Mouse (Mus musculus) ES-E14 (cell line): ENCODE measurements around the gene Sema3f. TPM values are rescaled to one million over a fixed set of nuclear protein-coding genes. Genes with fewer than 3 reads are reported as not detected.

Experiments
- DNase-seq: peaks from one replicate; pipeline ENCODE4 v3.0.0-alpha.2; 2013; ENCODE audit warnings: low read depth, low spot score
- H3K27ac ChIP-seq: 2 replicates; pipeline ENCODE4 v1.5.1; 2012; ENCODE audit warnings: low read depth, mild to moderate bottlenecking, low read length, moderate library complexity, mixed read lengths; ENCODE audit not compliant: poor library complexity, insufficient read depth, severe bottlenecking
- H3K36me3 ChIP-seq: 2 replicates; pipeline ENCODE4 v1.6.1; 2012; ENCODE audit warnings: mild to moderate bottlenecking, low read length, moderate library complexity, mixed read lengths; ENCODE audit not compliant: control insufficient read depth, poor library complexity, insufficient read depth, severe bottlenecking
- H3K4me1 ChIP-seq, 2 experiments: fragments of 150-350 bp in 1 of 2; sonication (generic) in 1 of 2; 2 replicates each; pipeline ENCODE4 v1.6.1; 2012; ENCODE audit warnings: low read length in 2 of 2, mild to moderate bottlenecking in 1 of 2, mixed read lengths in 1 of 2; ENCODE audit not compliant: control insufficient read depth in 2 of 2, insufficient read depth in 2 of 2, poor library complexity in 1 of 2
- H3K4me3 ChIP-seq, 2 experiments: fragments of 150-350 bp in 1 of 2; sonication (generic) in 1 of 2; 2 replicates each; pipeline ENCODE4 v1.5.1; 2012; ENCODE audit warnings: low read length in 2 of 2, low read depth in 1 of 2, mild to moderate bottlenecking in 1 of 2, mixed read lengths in 1 of 2; ENCODE audit not compliant: insufficient read depth in 1 of 2, poor library complexity in 1 of 2, severe bottlenecking in 1 of 2
- H3K9ac ChIP-seq: 2 replicates; pipeline ENCODE4 v1.6.1; 2012; ENCODE audit warnings: low read depth, mild to moderate bottlenecking, low read length, mixed read lengths; ENCODE audit not compliant: poor library complexity, insufficient read depth, severe bottlenecking
- H3K9me3 ChIP-seq: fragments of 150-350 bp; sonication (generic); 2 replicates; pipeline ENCODE4 v1.6.1; 2012; ENCODE audit warnings: low read depth, mild to moderate bottlenecking, low read length; ENCODE audit not compliant: control insufficient read depth, insufficient read depth
- CHD2 ChIP-seq: IDR thresholded peaks from 2 replicates; pipeline ENCODE4 v1.6.1; 2014; ENCODE audit warnings: mild to moderate bottlenecking, low read depth, low read length, inconsistent platforms
- HCFC1 ChIP-seq: IDR thresholded peaks from 2 replicates; pipeline ENCODE4 v1.6.1; 2012; ENCODE audit warnings: low read length, inconsistent platforms, borderline replicate concordance; ENCODE audit not compliant: insufficient read depth
- MAFK ChIP-seq: IDR thresholded peaks from 2 replicates; pipeline ENCODE4 v1.6.1; 2014; ENCODE audit warnings: mild to moderate bottlenecking, low read depth, low read length, inconsistent platforms; ENCODE audit not compliant: insufficient read depth
- ZC3H11A ChIP-seq: IDR thresholded peaks from 2 replicates; pipeline ENCODE4 v1.6.1; 2012; ENCODE audit warnings: low read depth, mild to moderate bottlenecking, inconsistent platforms, low read length, borderline replicate concordance
- ZNF384 ChIP-seq: IDR thresholded peaks from 2 replicates; pipeline ENCODE4 v1.6.1; 2012; ENCODE audit warnings: low read depth, low read length, inconsistent platforms
- in situ Hi-C, 2 experiments: fragments of 600-800 bp; cut with MboI; formaldehyde crosslinking; loops; one replicate each; pipeline ENCODE4 v1.15.1; 2025; ENCODE audit warnings: low sequenced_read_pairs in 2 of 2, inconsistent platforms in 1 of 2; ENCODE audit not compliant: unreplicated experiment in 2 of 2
- total RNA-seq: library from RNA; depleted of rRNA; stranded (reverse); fragments of 300-350 nt; gene quantifications from 2 replicates; pipeline ENCODE4 v1.2.3, GENCODE M21; 2012

The Sema3f gene
- total RNA-seq, 1 experiment: 11.6 TPM

GRCm38 (mm10) chr9:107700114-107700571 lies 10.1 kb downstream of the Sema3f start:
- TF ChIP-seq HCFC1 (no peak), ZC3H11A (no peak)
- no peak for DNase-seq
- H3K9me3 ChIP-seq: no peaks in the 10 kb centered on the region
- H3K36me3 ChIP-seq: no peaks in the 10 kb centered on the region; the same call in 1 of the 2 replicates
- in situ Hi-C loops: no loop called here
- H3K4me3 ChIP-seq: no peak overlapping the region
- H3K9ac ChIP-seq: no peak overlapping the region
- peaks cover 6 to 32% of the 10 kb centered on the region in 2 experiments; a peak in 3 of 4 replicates for H3K4me1 ChIP-seq
- no peak overlapping the region for H3K27ac ChIP-seq

- in situ Hi-C loops: no loop called here
- no peak overlapping the region for H3K4me3 ChIP-seq
These were observed 10.8 kb downstream of the Sema3f start for GRCm38 (mm10) chr9:107699376-107699980.

GRCm38 (mm10) chr9:107698611-107699190 lies 11.6 kb downstream of the Sema3f start:
- Histone ChIP-seq H3K9me3 (no peaks in the 10 kb centered on the region), H3K9ac (no peak overlapping the region)
- no peak for DNase-seq

More at GRCm38 (mm10) chr9:107699376-107699980, 10.8 kb downstream of the Sema3f start:
- Histone ChIP-seq H3K36me3 (no peaks in the 10 kb centered on the region; the same call in 1 of the 2 replicates), H3K9ac (no peak overlapping the region), H3K27ac (no peak overlapping the region), H3K9me3 (no peaks in the 10 kb centered on the region), H3K4me1 (peaks cover 6 to 26% of the 10 kb centered on the region in 2 experiments; a peak in 3 of 4 replicates)
- no peak for DNase-seq
- TF ChIP-seq CHD2: no peak

GRCm38 (mm10) chr9:107697811-107698521 lies 12.3 kb downstream of the Sema3f start:
- H3K9ac ChIP-seq: no peak overlapping the region
- no peaks in the 10 kb centered on the region for H3K9me3 ChIP-seq
- in situ Hi-C loops: no loop called here
- no peaks in the 10 kb centered on the region; the same call in 1 of the 2 replicates for H3K36me3 ChIP-seq
- H3K4me3 ChIP-seq: no peak overlapping the region
- no peak overlapping the region for H3K27ac ChIP-seq
- TF ChIP-seq ZC3H11A (no peak), HCFC1 (no peak), ZNF384 (no peak), MAFK (no peak), CHD2 (no peak)
- H3K4me1 ChIP-seq: peaks cover 5 to 24% of the 10 kb centered on the region in 2 experiments; a peak in 2 of 4 replicates
- no peak for DNase-seq

More at GRCm38 (mm10) chr9:107698611-107699190, 11.6 kb downstream of the Sema3f start:
- in situ Hi-C loops: no loop called here
- Histone ChIP-seq H3K4me3 (peak overlapping the region; percentile 8 to 24; a peak in 1 of 4 replicates), H3K36me3 (no peaks in the 10 kb centered on the region; the same call in 1 of the 2 replicates), H3K27ac (no peak overlapping the region), H3K4me1 (peaks cover 3 to 20% of the 10 kb centered on the region in 2 experiments; a peak in 2 of 4 replicates)
- TF ChIP-seq HCFC1 (no peak), ZC3H11A (no peak), MAFK (no peak), CHD2 (no peak), ZNF384 (no peak)
